ENCODE assay signal across 13 mouse cellular contexts in the genomic region with DNA sequence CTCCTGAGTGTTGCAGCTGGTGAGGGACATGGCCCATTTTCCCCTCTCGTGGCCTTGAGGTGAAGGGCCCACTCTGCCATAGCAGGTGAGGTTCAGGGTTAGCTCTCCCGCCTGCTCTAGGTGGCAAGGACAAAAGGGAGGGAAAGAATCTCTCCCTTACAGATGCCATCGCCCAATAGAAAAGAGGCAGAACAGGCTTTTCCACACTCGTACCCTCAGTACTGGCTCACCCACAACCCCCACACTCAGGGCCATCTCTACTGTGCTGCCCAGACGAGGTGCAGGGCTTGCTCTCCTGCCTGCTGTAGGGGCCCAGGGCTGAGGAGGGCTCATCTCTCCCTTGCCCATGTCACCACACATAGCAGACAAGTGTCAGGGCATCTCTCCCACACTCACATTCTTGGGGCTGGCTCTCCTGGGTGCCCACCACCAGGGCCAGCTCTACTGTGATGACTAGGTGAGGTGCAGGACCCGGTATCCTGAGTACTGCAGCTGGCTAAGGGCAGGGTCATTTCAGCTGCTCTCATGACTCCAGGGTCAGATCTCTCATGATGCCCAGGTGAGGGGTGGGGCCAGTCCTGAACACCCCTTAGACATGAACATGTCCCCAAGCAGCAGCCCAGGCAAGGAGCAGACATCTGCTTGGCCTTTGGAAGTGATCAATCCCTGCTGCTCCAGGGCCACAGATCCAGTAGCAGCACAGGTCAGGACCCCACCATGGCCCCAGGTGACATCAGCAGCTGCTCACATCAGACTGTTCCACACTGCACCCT. TPM values are rescaled to one million over a fixed set of nuclear protein-coding genes. Genes with fewer than 3 reads are reported as not detected.
DNase-seq lines count a peak whose midpoint lies in the region; ATAC-seq and TF ChIP-seq lines count a peak whose summit lies in the region.
"Had no signal": no experiment of that assay in that cellular context is flagged by ENCODE, and none has a peak within 500 bp of the region (broad histone marks: within the 10 kb centered on the region; RNA-seq: fewer than 3 reads in every experiment).

No protein-coding gene starts in this region.

- H3K4me1 ChIP-seq in hindbrain, embryonic 11.5 days (replicated peaks; ENCODE audit: control insufficient read depth, insufficient read depth, low read length), result no peaks in the 10 kb centered on the region
- no peaks in the 10 kb centered on the region for H3K4me1 ChIP-seq in hindbrain, embryonic 13.5 days (replicated peaks)
- no peaks in the 10 kb centered on the region for H3K4me1 ChIP-seq in midbrain, embryonic 11.5 days (ENCODE audit: control insufficient read depth, insufficient read depth, low read length)
- no peaks in the 10 kb centered on the region for H3K4me1 ChIP-seq in midbrain, embryonic 10.5 days
- H3K4me1 ChIP-seq in intestine, embryonic 16.5 days (ENCODE audit: control insufficient read depth, insufficient read depth, low read length), result no peaks in the 10 kb centered on the region
- 0 out of 2 replicates have a peak, but pooled peaks cover 3% of the 10 kb centered on the region for H3K4me1 ChIP-seq in stomach, embryonic 15.5 days
- H3K4me1 ChIP-seq: limb, embryonic 13.5 days had no signal

- no peak for DNase-seq in hindbrain, embryonic 11.5 days (ENCODE audit: low spot score)
- DNase-seq in midbrain, embryonic 11.5 days (ENCODE audit: low spot score, missing footprints), result no peak
- DNase-seq in midbrain, embryonic 10.5 days (ENCODE audit: low spot score), result no peak
- DNase-seq in gastrocnemius, adult 2 months, result no peak
- no peak for DNase-seq in left cerebral cortex, postnatal 25 days (ENCODE audit: low spot score in 2 of 2)
- DNase-seq: cerebellum, adult 2 months; heart, adult 2 months; right cerebral cortex, postnatal 4 days had no signal

- no peaks in the 10 kb centered on the region for H3K27me3 ChIP-seq in hindbrain, embryonic 11.5 days (ENCODE audit: control insufficient read depth, insufficient read depth, low read length)
- H3K27me3 ChIP-seq in hindbrain, embryonic 13.5 days, result no peaks in the 10 kb centered on the region
- no peaks in the 10 kb centered on the region for H3K27me3 ChIP-seq in midbrain, embryonic 11.5 days (ENCODE audit: control insufficient read depth, insufficient read depth, low read length)
- no peaks in the 10 kb centered on the region for H3K27me3 ChIP-seq in midbrain, embryonic 10.5 days (ENCODE audit: low read depth, poor library complexity, severe bottlenecking)
- H3K27me3 ChIP-seq in intestine, embryonic 16.5 days (replicated peaks; ENCODE audit: control insufficient read depth, insufficient read depth, low read length), result no peaks in the 10 kb centered on the region
- H3K27me3 ChIP-seq in stomach, embryonic 15.5 days (replicated peaks), result no peaks in the 10 kb centered on the region
- H3K27me3 ChIP-seq: limb, embryonic 13.5 days had no signal

- TF ChIP-seq CTCF in gastrocnemius, adult 2 months (IDR thresholded peaks at IDR 0.05), result no peak

- ATAC-seq in hindbrain, embryonic 11.5 days (ENCODE audit: low FRiP score), result peak; percentile 68
- no peak for ATAC-seq in hindbrain, embryonic 13.5 days (ENCODE audit: low FRiP score)
- ATAC-seq in midbrain, embryonic 11.5 days (ENCODE audit: low FRiP score), result peak; percentile 33; the same call in 1 of the 2 replicates
- 0 out of 2 replicates have a peak, but pooled peaks have one; percentile 40 for ATAC-seq in intestine, embryonic 16.5 days
- peak; percentile 82; the same call in 1 of the 2 replicates for ATAC-seq in stomach, embryonic 15.5 days (ENCODE audit: insufficient read depth, low FRiP score, low read depth)
- ATAC-seq: lung, postnatal 0 days had no signal

- WGBS in hindbrain, embryonic 11.5 days, result 76% methylated on average over 6 of the region's 6 CpGs
- WGBS in hindbrain, embryonic 13.5 days, result 72% methylated on average over 6 of the region's 6 CpGs
- 77% methylated on average over 6 of the region's 6 CpGs for WGBS in midbrain, embryonic 11.5 days
- 80% methylated on average over 6 of the region's 6 CpGs for WGBS in midbrain, embryonic 10.5 days
- WGBS in intestine, embryonic 16.5 days, result 45% methylated on average over 6 of the region's 6 CpGs
- 56% methylated on average over 6 of the region's 6 CpGs for WGBS in stomach, embryonic 15.5 days

- intact Hi-C loops in gastrocnemius, adult 2 months (cut with DNase I), result loop anchor here (2.0 kb wide), 1 partner anchor 221 kb away; the partner anchor contains the start of gene Npy1r
- intact Hi-C loops in left cerebral cortex, postnatal 25 days (cut with DNase I), result no loop called here

- no peak overlapping the region for H3K27ac ChIP-seq in hindbrain, embryonic 11.5 days (ENCODE audit: low read depth, low read length)
- no peak overlapping the region for H3K27ac ChIP-seq in hindbrain, embryonic 13.5 days
- no peak overlapping the region for H3K27ac ChIP-seq in midbrain, embryonic 11.5 days (ENCODE audit: low read depth, low read length)
- no peak overlapping the region for H3K27ac ChIP-seq in midbrain, embryonic 10.5 days (replicated peaks)
- no peak overlapping the region for H3K27ac ChIP-seq in intestine, embryonic 16.5 days (ENCODE audit: low read length)
- H3K27ac ChIP-seq in stomach, embryonic 15.5 days, result no peak overlapping the region
- H3K27ac ChIP-seq in gastrocnemius, adult 2 months, result no peak overlapping the region
- H3K27ac ChIP-seq: heart, adult 2 months; limb, embryonic 13.5 days had no signal

- H3K9ac ChIP-seq in hindbrain, embryonic 11.5 days (ENCODE audit: low read depth, low read length), result no peak overlapping the region
- H3K9ac ChIP-seq in hindbrain, embryonic 13.5 days, result no peak overlapping the region
- no peak overlapping the region for H3K9ac ChIP-seq in midbrain, embryonic 11.5 days (ENCODE audit: low read length)
- no peak overlapping the region for H3K9ac ChIP-seq in intestine, embryonic 16.5 days (ENCODE audit: low read depth, low read length)
- no peak overlapping the region for H3K9ac ChIP-seq in stomach, embryonic 15.5 days
- H3K9ac ChIP-seq: limb, embryonic 13.5 days had no signal

- H3K4me2 ChIP-seq in hindbrain, embryonic 11.5 days (replicated peaks; ENCODE audit: low read depth, low read length), result no peak overlapping the region
- H3K4me2 ChIP-seq in hindbrain, embryonic 13.5 days, result no peak overlapping the region
- no peak overlapping the region for H3K4me2 ChIP-seq in midbrain, embryonic 11.5 days
- H3K4me2 ChIP-seq in intestine, embryonic 16.5 days (ENCODE audit: low read depth, low read length), result no peak overlapping the region
- no peak overlapping the region for H3K4me2 ChIP-seq in stomach, embryonic 15.5 days
- H3K4me2 ChIP-seq: limb, embryonic 13.5 days had no signal

- H3K36me3 ChIP-seq in hindbrain, embryonic 11.5 days (ENCODE audit: control insufficient read depth, insufficient read depth, low read length), result no peaks in the 10 kb centered on the region
- no peaks in the 10 kb centered on the region for H3K36me3 ChIP-seq in hindbrain, embryonic 13.5 days
- no peaks in the 10 kb centered on the region for H3K36me3 ChIP-seq in midbrain, embryonic 11.5 days (ENCODE audit: control insufficient read depth, insufficient read depth, low read length)
- H3K36me3 ChIP-seq in midbrain, embryonic 10.5 days, result no peaks in the 10 kb centered on the region
- no peaks in the 10 kb centered on the region for H3K36me3 ChIP-seq in intestine, embryonic 16.5 days (ENCODE audit: control insufficient read depth, insufficient read depth, low read length)
- H3K36me3 ChIP-seq in stomach, embryonic 15.5 days, result no peaks in the 10 kb centered on the region
- H3K36me3 ChIP-seq: limb, embryonic 13.5 days had no signal

- no peak overlapping the region for H3K4me3 ChIP-seq in hindbrain, embryonic 11.5 days (ENCODE audit: low read depth, low read length)
- H3K4me3 ChIP-seq in hindbrain, embryonic 13.5 days, result no peak overlapping the region
- H3K4me3 ChIP-seq in midbrain, embryonic 11.5 days (ENCODE audit: low read depth, low read length), result no peak overlapping the region
- H3K4me3 ChIP-seq in midbrain, embryonic 10.5 days, result no peak overlapping the region
- no peak overlapping the region for H3K4me3 ChIP-seq in intestine, embryonic 16.5 days (ENCODE audit: low read length)
- no peak overlapping the region for H3K4me3 ChIP-seq in stomach, embryonic 15.5 days (replicated peaks)
- H3K4me3 ChIP-seq in gastrocnemius, adult 2 months, result no peak overlapping the region
- H3K4me3 ChIP-seq: heart, adult 2 months; limb, embryonic 13.5 days had no signal

- no peaks in the 10 kb centered on the region for H3K9me3 ChIP-seq in hindbrain, embryonic 11.5 days (ENCODE audit: control insufficient read depth, low read length)
- H3K9me3 ChIP-seq in hindbrain, embryonic 13.5 days, result no peaks in the 10 kb centered on the region
- H3K9me3 ChIP-seq in midbrain, embryonic 11.5 days (ENCODE audit: control insufficient read depth, low read length), result no peaks in the 10 kb centered on the region
- H3K9me3 ChIP-seq in midbrain, embryonic 10.5 days (replicated peaks), result 0 out of 2 replicates have a peak, but pooled peaks cover 2% of the 10 kb centered on the region
- no peaks in the 10 kb centered on the region for H3K9me3 ChIP-seq in intestine, embryonic 16.5 days (ENCODE audit: control insufficient read depth, low read length)
- H3K9me3 ChIP-seq in stomach, embryonic 15.5 days, result no peaks in the 10 kb centered on the region
- H3K9me3 ChIP-seq: limb, embryonic 13.5 days had no signal

RNA-seq across cellular contexts. Expression of gene Naf1, which starts 57.9 kb away (rescaled TPM):
- 4.9 and 5.7 TPM in 2 replicates for polyA plus RNA-seq in hindbrain, embryonic 11.5 days (2014; fragmentation: Nextera tagmentation; extraction: Ambion mirVana)
- 1.9 and 2.1 TPM in 2 replicates for polyA plus RNA-seq in hindbrain, embryonic 13.5 days (2015; fragmentation: Nextera tagmentation; extraction: Ambion mirVana)
- 5.0 and 5.2 TPM in 2 replicates for polyA plus RNA-seq in midbrain, embryonic 11.5 days (2014; fragmentation: Nextera tagmentation; extraction: Ambion mirVana)
- 2.8 and 3.1 TPM in 2 replicates for polyA plus RNA-seq in midbrain, embryonic 10.5 days (2016; fragmentation: Nextera tagmentation; extraction: Ambion mirVana)
- polyA plus RNA-seq in intestine, embryonic 16.5 days (2015; fragmentation: Nextera tagmentation; extraction: Ambion mirVana), result 1.4 and 1.8 TPM in 2 replicates
- polyA plus RNA-seq in stomach, embryonic 15.5 days (2015; fragmentation: Nextera tagmentation; extraction: Ambion mirVana), result 3.9 and 4.0 TPM in 2 replicates
- total RNA-seq in gastrocnemius, adult 2 months (2021), result 1 to 10 TPM; 3.3 to 4.6 TPM
- total RNA-seq in left cerebral cortex, postnatal 25 days (2021), result 10 to 100 TPM; 14.2 to 14.3 TPM
